ENCODE assay signal across 11 mouse cellular contexts in genomic region chr11:107462478-107462877, GRCm38 (mm10). TPM values are rescaled to one million over a fixed set of nuclear protein-coding genes. Genes with fewer than 3 reads are reported as not detected.
DNase-seq lines count a peak whose midpoint lies in the region; ATAC-seq and TF ChIP-seq lines count a peak whose summit lies in the region.
"Had no signal": no experiment of that assay in that cellular context is flagged by ENCODE, and none has a peak within 500 bp of the region (broad histone marks: within the 10 kb centered on the region; RNA-seq: fewer than 3 reads in every experiment).

No protein-coding gene starts in this region.

- DNase-seq in kidney, postnatal 0 days (ENCODE audit: low spot score): no peak
- no peak for DNase-seq in kidney, adult 9 months
- DNase-seq in CD4-positive helper T cell, adult 2 months (ENCODE audit: low read depth, low spot score): peak; percentile 54
- peak; percentile 75 for DNase-seq in R1 (ENCODE audit: low read depth, low spot score)
- DNase-seq in ovary, postnatal 10 days (ENCODE audit: low spot score): no peak
- no peak for DNase-seq in kidney, adult 11 months
- DNase-seq: gastrocnemius, postnatal 25 days had no signal

- no peak overlapping the region for H3K27ac ChIP-seq in kidney, postnatal 0 days
- H3K27ac ChIP-seq: intestine, embryonic 15.5 days had no signal

- no peaks in the 10 kb centered on the region for H3K9me3 ChIP-seq in kidney, postnatal 0 days (replicated peaks; ENCODE audit: low read length)
- H3K9me3 ChIP-seq: intestine, embryonic 15.5 days had no signal

- H3K9ac ChIP-seq in kidney, postnatal 0 days (ENCODE audit: low read depth, low read length): no peak overlapping the region
- H3K9ac ChIP-seq: intestine, embryonic 15.5 days had no signal

- no peak overlapping the region for H3K4me3 ChIP-seq in kidney, postnatal 0 days (replicated peaks; ENCODE audit: low read depth, low read length)
- H3K4me3 ChIP-seq: intestine, embryonic 15.5 days had no signal

- H3K36me3 ChIP-seq in kidney, postnatal 0 days (ENCODE audit: insufficient read depth, low read length): no peaks in the 10 kb centered on the region
- H3K36me3 ChIP-seq: intestine, embryonic 15.5 days had no signal

- 94% methylated on average over 3 of the region's 3 CpGs for WGBS in kidney, postnatal 0 days

- H3K4me1 ChIP-seq in kidney, postnatal 0 days (replicated peaks; ENCODE audit: insufficient read depth, low read length): no peaks in the 10 kb centered on the region

- TF ChIP-seq CTCF in kidney, postnatal 0 days (IDR thresholded peaks at IDR 0.05; ENCODE audit: low read depth): peak; percentile 45; the same call in 1 of the 2 replicates

- ATAC-seq in kidney, postnatal 0 days (replicated peaks; ENCODE audit: low FRiP score, low read depth): no peak
- peak; percentile 71 for ATAC-seq in megakaryocyte progenitor cell, adult 5-6 weeks (replicated peaks; ENCODE audit: poor library complexity)
- no peak for ATAC-seq in activated CD4-positive, CD25-positive, alpha-beta regulatory T cell, adult 4 months
- ATAC-seq: intestine, embryonic 15.5 days had no signal

- no peak overlapping the region for H3K4me2 ChIP-seq in kidney, postnatal 0 days (ENCODE audit: low read length)
- H3K4me2 ChIP-seq: intestine, embryonic 15.5 days; midbrain, embryonic 11.5 days had no signal

- no peaks in the 10 kb centered on the region for H3K27me3 ChIP-seq in kidney, postnatal 0 days (ENCODE audit: insufficient read depth, low read length)
- H3K27me3 ChIP-seq: intestine, embryonic 15.5 days had no signal

RNA-seq across cellular contexts. Expression of gene Pitpnc1, which starts 8.0 kb away (rescaled TPM):
- polyA plus RNA-seq in kidney, postnatal 0 days (2015; fragmentation: Nextera tagmentation; extraction: Ambion mirVana): 19.6 and 21.8 TPM in 2 replicates
- total RNA-seq in megakaryocyte progenitor cell, adult 5-6 weeks (2015): 26.3 and 33.4 TPM in 2 replicates
- 10.0 and 20.8 TPM in 2 replicates for total RNA-seq in megakaryocyte progenitor cell, adult 5-6 weeks (2017)
- polyA plus RNA-seq in activated CD4-positive, CD25-positive, alpha-beta regulatory T cell, adult 4 months (2017; shearing (Covaris generic)): 100 to 1,000 TPM; 101 to 116 TPM

RNA-seq across cellular contexts. Expression of gene Psmd12, which starts 16.8 kb away (rescaled TPM):
- 151 and 163 TPM in 2 replicates for polyA plus RNA-seq in kidney, postnatal 0 days (2015; fragmentation: Nextera tagmentation; extraction: Ambion mirVana)
- total RNA-seq in megakaryocyte progenitor cell, adult 5-6 weeks (2015): 84.3 and 95.9 TPM in 2 replicates
- 133 and 162 TPM in 2 replicates for total RNA-seq in megakaryocyte progenitor cell, adult 5-6 weeks (2017)
- 100 to 1,000 TPM; 121 to 141 TPM for polyA plus RNA-seq in activated CD4-positive, CD25-positive, alpha-beta regulatory T cell, adult 4 months (2017; shearing (Covaris generic))

Comparison
In these comparisons a context has a peak if more than half of its experiments do, and no peak if none do; other contexts are left out.
1. DNase-seq: peak in CD4-positive helper T cell, adult 2 months (single experiment) and R1 (single experiment); none in kidney, postnatal 0 days (single experiment), kidney, adult 9 months (single experiment), ovary, postnatal 10 days (single experiment) and kidney, adult 11 months (single experiment).